Mouse (Mus musculus): ENCODE measurements at regions not wholly inside any gene's neighbourhood (a gene's known extent, or its start where the extent isn't known, plus 50 kb on each side); places are given as distances from the start of the nearest gene placed in this dataset.

DNA sequence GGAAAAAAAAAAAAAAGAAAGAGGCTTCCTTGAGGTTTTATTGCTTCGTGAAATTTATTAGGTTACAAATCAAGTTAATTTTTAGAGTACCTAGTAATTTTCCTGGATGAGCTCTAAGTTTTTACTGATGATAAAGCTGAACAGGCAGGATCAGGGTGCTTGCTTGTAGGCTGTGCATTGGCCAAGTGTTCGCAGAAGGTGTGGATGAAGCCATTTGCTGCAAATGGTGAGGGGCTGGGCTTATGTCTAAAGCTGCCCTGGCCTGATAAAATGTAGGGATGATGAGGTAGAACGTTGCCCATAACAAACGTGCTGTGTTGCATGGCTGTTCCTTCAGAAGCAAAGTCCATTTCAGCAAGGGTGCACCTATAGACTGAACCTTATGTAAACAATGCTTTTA is 90.1 kb upstream of the Rnd3 start:
- DNase-seq (ENCODE audit: low read depth, low spot score) (no peak), ATAC-seq (no peak)
- H3K27me3 ChIP-seq, result no peaks in the 10 kb centered on the region
- in situ Hi-C loops (cut with MboI; ENCODE audit: low pct_unique_long_range_greater_than_20kb), result no loop called here
- CTCF ChIA-PET, result interaction anchor here (0.6 to 1.0 kb wide), 2 partner anchors 26 to 59 kb away, joined by 3 read pairs; no protein-coding TSS in a partner anchor
- POLR2A ChIA-PET, result no interaction called here
- no peak for TF ChIP-seq CTCF (IDR thresholded peaks at IDR 0.05)

GRCm38 (mm10) chr2:51238131-51238931 is 89.4 kb upstream of the Rnd3 start:
- in situ Hi-C loops (cut with MboI; ENCODE audit: low pct_unique_long_range_greater_than_20kb), result no loop called here
- no peaks in the 10 kb centered on the region for H3K27me3 ChIP-seq
- ChIA-PET CTCF (interaction anchor here (0.6 to 1.0 kb wide), 2 partner anchors 27 to 60 kb away, joined by 3 read pairs; no protein-coding TSS in a partner anchor), POLR2A (interaction anchor here (0.6 to 1.2 kb wide), 2 partner anchors 22 to 88 kb away, joined by 3 read pairs; no protein-coding TSS in a partner anchor)
- no peak for ATAC-seq
- no peak for DNase-seq (ENCODE audit: low read depth, low spot score)
- no peak for TF ChIP-seq CTCF (IDR thresholded peaks at IDR 0.05)

GRCm38 (mm10) chr2:51237451-51237850 is 88.5 kb upstream of the Rnd3 start:
- no peak for TF ChIP-seq CTCF (IDR thresholded peaks at IDR 0.05)
- H3K27me3 ChIP-seq, result no peaks in the 10 kb centered on the region
- POLR2A ChIA-PET, result interaction anchor here (1.2 kb wide), 1 partner anchor 23 kb away, joined by 3 read pairs; no protein-coding TSS in a partner anchor
- ATAC-seq, result no peak
- in situ Hi-C loops (cut with MboI; ENCODE audit: low pct_unique_long_range_greater_than_20kb), result no loop called here
- no peak for DNase-seq (ENCODE audit: low read depth, low spot score)
- CTCF ChIA-PET, result no interaction called here

GRCm38 (mm10) chr2:51236852-51237251 is 87.9 kb upstream of the Rnd3 start:
- TF ChIP-seq CTCF (IDR thresholded peaks at IDR 0.05), result no peak
- ATAC-seq, result no peak
- in situ Hi-C loops (cut with MboI; ENCODE audit: low pct_unique_long_range_greater_than_20kb), result no loop called here

GRCm38 (mm10) chr2:51234427-51234826 is 85.5 kb upstream of the Rnd3 start:
- DNase-seq (ENCODE audit: low read depth, low spot score), result no peak
- TF ChIP-seq CTCF (IDR thresholded peaks at IDR 0.05), result no peak
- CTCF ChIA-PET, result interaction anchor here (1.5 kb wide), 1 partner anchor 9 kb away, joined by 4 read pairs; no protein-coding TSS in a partner anchor
- no peaks in the 10 kb centered on the region for H3K27me3 ChIP-seq
- POLR2A ChIA-PET, result interaction anchor here (0.8 kb wide), 1 partner anchor 87 kb away, joined by 3 read pairs; no protein-coding TSS in a partner anchor
- no peak for ATAC-seq
- in situ Hi-C loops (cut with MboI; ENCODE audit: low pct_unique_long_range_greater_than_20kb), result no loop called here

More at GRCm38 (mm10) chr2:51236852-51237251, 87.9 kb upstream of the Rnd3 start:
- no peaks in the 10 kb centered on the region for H3K27me3 ChIP-seq
- no peak for DNase-seq (ENCODE audit: low read depth, low spot score)
- ChIA-PET CTCF (no interaction called here), POLR2A (no interaction called here)

DNA sequence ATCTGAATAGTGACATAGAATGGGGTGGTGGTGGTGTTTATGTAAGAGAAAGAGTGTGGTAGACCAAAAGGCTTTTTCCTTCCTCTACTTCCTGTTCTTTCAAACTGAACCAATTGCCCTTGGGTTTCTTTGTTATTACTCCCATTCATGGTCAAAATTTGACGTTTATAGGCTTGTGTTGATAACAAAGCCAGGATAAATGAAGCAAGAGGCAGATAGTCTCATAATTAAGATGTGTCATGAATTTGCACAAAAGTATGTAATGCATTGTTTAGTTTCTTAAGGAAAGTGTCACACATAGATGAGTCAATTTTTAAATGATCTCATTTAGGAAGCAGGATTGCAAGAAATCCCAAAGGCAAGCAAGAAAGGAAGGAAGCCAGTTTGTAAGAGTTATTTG is 73.9 kb upstream of the Rnd3 start:
- in situ Hi-C loops (cut with MboI; ENCODE audit: low pct_unique_long_range_greater_than_20kb), result no loop called here
- no peak for ATAC-seq
- CTCF ChIA-PET, result no interaction called here
- TF ChIP-seq CTCF (IDR thresholded peaks at IDR 0.05), result no peak
- DNase-seq (ENCODE audit: low read depth, low spot score), result no peak
- no peaks in the 10 kb centered on the region for H3K27me3 ChIP-seq
- POLR2A ChIA-PET, result no interaction called here

DNA sequence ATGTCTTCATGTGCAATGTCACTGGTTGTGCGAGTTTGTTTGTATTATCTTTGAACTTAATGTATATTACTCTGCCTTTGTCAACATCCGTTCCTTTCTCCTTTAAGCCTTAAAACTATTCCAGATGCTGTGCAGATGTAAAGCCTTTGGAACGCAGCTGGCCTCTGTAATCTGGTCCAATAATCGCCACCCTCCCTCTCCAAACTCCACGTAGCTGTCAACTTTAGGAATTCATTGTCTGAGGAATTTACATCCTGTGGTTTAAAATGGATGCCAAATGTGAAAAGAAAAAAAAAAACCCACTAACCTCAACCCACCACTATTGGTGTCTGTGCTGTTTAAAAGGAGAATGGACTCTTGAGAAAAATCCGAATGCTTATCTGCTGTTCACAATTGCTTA is 70.8 kb upstream of the Rnd3 start:
- TF ChIP-seq CTCF (IDR thresholded peaks at IDR 0.05), result no peak
- DNase-seq (ENCODE audit: low read depth, low spot score) (no peak), ATAC-seq (no peak)
- POLR2A ChIA-PET, result no interaction called here
- CTCF ChIA-PET, result no interaction called here
- no peaks in the 10 kb centered on the region for H3K27me3 ChIP-seq
- in situ Hi-C loops (cut with MboI; ENCODE audit: low pct_unique_long_range_greater_than_20kb), result no loop called here

GRCm38 (mm10) chr2:51207150-51208022 is 58.5 kb upstream of the Rnd3 start:
- no peaks in the 10 kb centered on the region for H3K27me3 ChIP-seq
- DNase-seq (ENCODE audit: low read depth, low spot score) (no peak), ATAC-seq (no peak)
- POLR2A ChIA-PET, result no interaction called here
- CTCF ChIA-PET, result no interaction called here
- TF ChIP-seq CTCF (IDR thresholded peaks at IDR 0.05), result no peak
- in situ Hi-C loops (cut with MboI; ENCODE audit: low pct_unique_long_range_greater_than_20kb), result no loop called here

- DNase-seq (ENCODE audit: low read depth, low spot score), result no peak
- no peaks in the 10 kb centered on the region for H3K27me3 ChIP-seq
- in situ Hi-C loops (cut with MboI; ENCODE audit: low pct_unique_long_range_greater_than_20kb), result no loop called here
- ChIA-PET CTCF (no interaction called here), POLR2A (no interaction called here)
- TF ChIP-seq CTCF (IDR thresholded peaks at IDR 0.05), result no peak
- no peak for ATAC-seq
Measured at GRCm38 (mm10) chr2:51206332-51206731, 57.4 kb upstream of the Rnd3 start.
